Mouse (Mus musculus) adrenal gland, postnatal 4 days (tissue): ENCODE data around the gene Fndc8. TPM values are rescaled to one million over a fixed set of nuclear protein-coding genes. Genes with fewer than 3 reads are reported as not detected.

Source experiments
- DNase-seq, 2 experiments: peaks; one replicate each; pipeline ENCODE4 v3.0.0; 2021 to 2022; ENCODE audit warnings: low spot score in 2 of 2, mixed read lengths in 2 of 2
- long read RNA-seq, 2 experiments: library from polyadenylated mRNA; stranded (forward); transcript quantifications; one replicate each; pipeline ENCODE4 v2.0.0; 2021
- total RNA-seq, 2 experiments: library from RNA; stranded (reverse); gene quantifications; 2 replicates each; pipeline ENCODE4 v1.2.3; 2021

Gene Fndc8
- total RNA-seq, result under 1 TPM; 0.23 to 0.25 TPM
- long read RNA-seq, experiment 1, result 0 reads
- long read RNA-seq, experiment 2, result 0 reads

DNA sequence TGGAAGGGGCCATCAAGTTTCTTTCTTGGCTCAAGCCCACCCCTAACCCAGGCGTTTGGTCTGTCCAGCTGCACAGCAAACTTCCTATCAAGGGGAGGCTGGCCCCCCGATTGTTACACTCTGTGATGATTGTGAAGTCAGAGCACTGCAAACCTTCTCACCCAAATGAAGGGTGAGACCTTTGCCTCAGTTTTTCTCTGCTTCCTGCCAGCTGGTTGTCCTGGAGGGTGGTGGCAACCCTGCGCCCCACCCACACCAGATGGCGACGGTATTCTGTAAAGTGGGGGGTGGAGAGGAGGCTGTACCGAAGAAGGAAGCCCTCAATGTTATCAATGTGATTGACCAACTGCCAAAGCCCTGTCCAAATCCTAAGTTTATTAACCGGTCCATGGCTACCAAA, at the start of gene Fndc8:
TSS of gene Fndc8 (plus strand) at position 189 of the 400 bp plus-strand sequence.
- DNase-seq, result no peak

GRCm38 (mm10) chr11:82844771-82845414, 47.0 kb upstream of the Fndc8 start:
- DNase-seq, result no peak

- DNase-seq, result peak; percentile 39 to 75
Measured at GRCm38 (mm10) chr11:82845415-82846078, 46.4 kb upstream of the Fndc8 start.

DNA sequence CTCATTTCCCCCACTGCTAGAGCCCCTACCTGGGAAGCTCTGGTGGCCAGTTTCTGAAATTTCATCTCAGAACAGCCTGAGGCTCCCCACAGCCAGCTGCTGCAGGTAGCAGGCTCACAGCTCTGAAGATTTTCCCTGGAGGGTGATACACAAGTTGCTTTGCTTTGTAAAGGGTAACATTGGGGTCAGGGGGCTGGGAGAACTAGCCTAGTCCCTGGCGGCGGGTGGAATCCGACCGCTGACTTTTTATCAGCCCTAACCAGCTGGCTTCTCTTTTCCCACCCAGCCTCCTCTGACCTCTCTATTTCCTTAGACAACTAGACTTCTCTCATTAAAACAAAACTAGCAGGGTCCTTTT, 45.9 kb upstream of the Fndc8 start:
- DNase-seq, result no peak

- no peak for DNase-seq
Measured at GRCm38 (mm10) chr11:82846938-82847337, 45.0 kb upstream of the Fndc8 start.

- no peak for DNase-seq
Measured at GRCm38 (mm10) chr11:82847571-82848000, 44.3 kb upstream of the Fndc8 start.

DNA sequence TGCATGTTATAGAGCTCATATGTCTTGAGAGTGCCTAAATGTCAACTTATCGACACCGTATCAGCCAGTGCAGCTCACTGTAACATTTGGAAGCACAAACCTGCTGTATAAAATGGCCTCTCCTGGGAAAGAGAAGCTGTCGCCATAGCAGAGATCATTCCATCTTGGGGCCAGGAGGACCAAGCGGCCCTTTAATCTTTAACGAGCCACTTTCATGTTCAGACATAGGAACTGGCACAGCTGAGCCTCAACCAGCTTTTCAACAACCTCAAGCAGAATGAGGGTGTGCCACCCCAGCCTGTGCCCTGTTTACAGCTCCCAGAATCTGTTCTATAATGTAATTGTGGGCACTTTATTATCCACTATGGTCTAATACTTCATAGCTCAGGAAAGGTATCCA, 41.7 kb upstream of the Fndc8 start:
- DNase-seq, result no peak

DNA sequence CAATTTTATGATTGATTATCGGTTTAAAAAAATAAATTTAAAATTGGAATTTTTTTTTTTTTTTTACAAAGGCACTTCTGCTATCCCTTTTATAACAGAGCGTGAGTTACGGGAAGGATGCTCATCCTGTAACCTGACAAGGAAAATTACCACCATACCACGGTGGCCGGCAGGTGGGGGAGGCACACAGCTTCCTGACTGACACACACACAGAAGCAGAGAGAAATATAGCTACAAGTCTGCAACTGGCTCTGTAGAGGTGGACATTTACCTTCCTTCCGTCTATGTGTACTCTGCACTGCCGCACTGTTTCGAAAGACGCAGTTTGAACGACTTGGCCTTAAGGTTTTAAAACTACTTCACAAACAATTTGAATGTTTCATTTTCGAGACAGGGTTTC, 39.8 kb upstream of the Fndc8 start:
- DNase-seq, result no peak

DNA sequence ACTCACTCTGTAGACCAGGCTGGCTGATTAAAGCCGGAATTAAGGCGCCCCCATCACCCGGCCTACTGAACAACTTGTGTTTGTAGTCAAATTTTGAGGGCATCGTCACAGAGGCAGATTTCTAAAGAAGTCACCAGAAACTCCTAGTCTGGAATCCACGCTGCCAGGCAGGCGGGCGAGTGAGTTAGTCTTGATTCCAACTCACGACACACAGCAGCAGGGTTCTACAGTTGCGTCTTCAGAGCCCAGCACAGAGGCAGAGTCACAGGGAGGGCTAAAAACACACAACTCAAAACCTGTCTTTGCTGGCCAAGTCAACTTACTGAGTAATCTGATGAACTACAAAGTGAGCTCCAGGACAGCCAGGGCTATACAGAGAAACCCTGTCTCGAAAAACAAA, 39.4 kb upstream of the Fndc8 start:
- no peak for DNase-seq

- no peak for DNase-seq
Measured at GRCm38 (mm10) chr11:82852958-82853357, 39.0 kb upstream of the Fndc8 start.

DNA sequence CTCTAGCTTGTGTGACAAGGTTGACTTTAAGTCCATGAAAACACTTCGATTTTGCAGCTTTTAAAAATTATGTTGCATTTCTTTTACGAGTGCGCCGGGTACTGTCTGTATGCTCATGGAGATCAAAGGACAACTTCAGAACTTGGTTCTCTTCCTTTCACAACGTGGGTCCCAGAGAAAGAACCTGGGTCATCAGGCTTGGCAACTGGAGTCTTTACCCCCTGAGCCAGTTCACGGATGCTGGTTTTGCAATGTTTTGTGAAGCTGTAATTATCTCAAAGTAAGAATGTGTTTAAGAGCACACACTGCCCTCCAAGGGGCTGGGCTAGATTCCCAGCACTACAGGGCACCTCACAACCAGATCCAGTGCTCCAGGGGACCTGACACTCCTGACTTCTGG, 37.8 kb upstream of the Fndc8 start:
- DNase-seq, result no peak

- no peak for DNase-seq
Measured at GRCm38 (mm10) chr11:82855327-82855973, 36.5 kb upstream of the Fndc8 start.

GRCm38 (mm10) chr11:82856032-82856431, 35.9 kb upstream of the Fndc8 start:
- no peak for DNase-seq

GRCm38 (mm10) chr11:82857307-82857848, 34.5 kb upstream of the Fndc8 start:
- no peak for DNase-seq

DNA sequence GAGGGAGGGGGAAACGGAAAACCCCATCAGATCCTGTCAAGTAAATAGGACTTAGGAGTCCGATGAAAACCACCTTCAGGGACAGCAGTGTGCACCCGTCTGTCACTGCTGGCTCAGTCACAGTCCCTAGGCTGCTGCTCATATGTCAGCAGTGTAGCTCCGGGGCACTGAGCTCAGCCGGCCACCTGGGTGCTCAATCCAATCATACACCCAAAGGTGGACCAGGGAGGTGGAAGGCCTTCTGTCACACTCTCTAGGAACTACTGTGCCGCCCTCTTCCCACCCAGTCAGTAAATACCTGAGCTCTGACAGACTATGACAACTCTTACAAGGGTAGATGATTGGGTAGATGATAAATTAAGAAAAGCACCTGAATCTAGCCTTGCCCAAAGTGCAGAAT, 31.2 kb upstream of the Fndc8 start:
- DNase-seq, result no peak

GRCm38 (mm10) chr11:82861558-82861957, 30.4 kb upstream of the Fndc8 start:
- DNase-seq, result no peak

GRCm38 (mm10) chr11:82862638-82863037, 29.3 kb upstream of the Fndc8 start:
- no peak for DNase-seq

DNA sequence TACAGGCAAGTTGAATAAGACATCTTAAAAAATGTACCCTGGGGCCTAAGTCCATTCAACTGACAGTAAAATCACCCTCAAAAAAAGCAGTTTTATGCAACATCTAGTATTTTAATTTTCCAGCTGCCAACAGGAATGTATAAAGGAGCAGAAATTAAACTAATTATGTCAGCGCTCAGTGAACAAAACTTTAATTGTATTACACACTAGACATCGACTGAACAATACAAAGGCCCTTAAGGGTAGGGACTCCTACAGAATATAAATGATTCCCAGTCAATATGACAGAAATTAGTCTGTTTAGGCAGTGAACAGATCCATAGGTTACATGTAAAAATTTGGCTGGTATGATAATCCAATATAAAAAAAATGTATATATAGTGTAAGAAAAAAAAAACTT, 28.9 kb upstream of the Fndc8 start:
- no peak for DNase-seq

GRCm38 (mm10) chr11:82863488-82863931, 28.4 kb upstream of the Fndc8 start:
- DNase-seq, result no peak

DNA sequence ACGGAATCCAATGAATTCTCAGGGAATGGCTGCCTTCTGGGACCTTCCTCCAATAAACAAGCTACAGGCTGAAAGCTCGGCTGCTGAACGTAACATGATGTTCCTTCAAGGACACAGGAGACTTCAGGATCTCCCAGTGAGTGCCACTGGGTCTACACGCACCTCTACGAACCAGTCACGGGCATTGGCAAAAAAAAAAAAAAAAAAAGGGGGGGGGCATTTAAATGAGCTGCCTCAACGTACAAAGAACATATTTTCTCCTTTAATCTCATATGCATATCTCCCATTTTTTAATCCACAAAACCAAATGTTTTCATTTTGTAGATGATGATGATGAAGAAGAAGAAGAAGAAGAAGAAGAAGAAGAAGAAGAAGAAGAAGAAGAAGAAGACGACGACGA, 26.0 kb upstream of the Fndc8 start:
- no peak for DNase-seq

DNA sequence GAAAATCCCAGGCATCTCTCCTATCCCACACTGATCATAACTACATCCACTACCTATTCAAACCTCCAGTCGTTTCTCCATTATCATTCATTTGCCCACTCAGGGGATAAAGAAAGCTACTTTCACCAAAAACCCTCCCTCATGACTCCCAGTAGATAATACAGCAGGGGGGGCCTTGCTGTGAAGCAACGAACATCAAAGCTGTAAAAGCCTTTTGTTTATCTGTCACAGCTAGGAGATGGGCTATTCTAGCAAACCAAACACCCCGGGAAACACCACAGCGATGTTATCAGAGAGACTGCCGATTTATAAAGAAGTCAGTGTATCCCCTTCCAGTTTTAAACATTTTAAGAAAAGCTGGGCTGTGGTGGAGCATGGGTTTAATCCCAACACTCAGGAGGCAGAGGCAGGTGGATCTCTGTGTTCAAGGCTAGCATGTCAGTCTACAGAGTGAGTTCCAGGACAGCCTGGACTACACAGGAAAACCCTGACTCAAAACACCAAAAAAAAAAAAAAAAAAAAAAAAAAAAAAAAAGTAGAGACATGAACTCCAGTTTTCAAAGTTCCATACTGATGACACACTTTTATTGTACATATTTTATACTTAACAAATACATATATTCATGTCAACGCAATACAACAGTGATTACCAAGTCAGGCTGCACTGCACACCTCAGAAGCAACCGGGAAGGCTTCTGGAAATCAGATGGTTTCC, 24.9 kb upstream of the Fndc8 start:
- DNase-seq, result no peak

DNA sequence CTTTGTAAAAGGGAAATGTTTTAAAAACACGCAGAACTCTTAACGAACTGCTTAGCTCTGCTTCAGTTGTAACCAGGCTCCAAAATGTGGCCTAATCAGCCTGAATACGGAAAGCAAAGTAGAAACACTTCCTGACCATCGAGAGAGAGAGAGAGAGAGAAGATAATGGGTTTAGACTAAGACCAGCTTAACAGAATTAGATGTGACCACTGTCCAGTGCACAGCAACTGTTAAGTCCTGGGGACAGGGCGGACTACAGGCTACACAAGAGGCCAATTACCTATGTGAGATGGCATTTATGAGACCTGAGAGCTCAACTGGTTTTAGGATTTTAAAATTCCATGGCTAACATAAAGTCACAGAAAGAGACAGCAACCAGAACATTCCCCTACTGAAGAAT, 24.0 kb upstream of the Fndc8 start:
- DNase-seq, result no peak
